Mouse (Mus musculus) erythroblast, embryonic 14.5 days (primary cell): ENCODE data around the gene Lrrc25.

Experiments
- GATA1 ChIP-seq: IDR thresholded peaks from 2 replicates; pipeline ENCODE4 v1.6.1; 2012; ENCODE audit warnings: low read length, inconsistent platforms, mixed read lengths
- TAL1 ChIP-seq: IDR thresholded peaks from 3 replicates; pipeline ENCODE4 v1.6.1; 2012; ENCODE audit warnings: low read length, inconsistent platforms, mixed read lengths

- no peak for TF ChIP-seq TAL1
- no peak for TF ChIP-seq GATA1
Observed at GRCm38 (mm10) chr8:70653226-70653625, 37.3 kb downstream of the Lrrc25 start.
